Mouse (Mus musculus): Measurements from ENCODE around the gene Cpne8.

- no peak for TF ChIP-seq POLR2A (IDR thresholded peaks at IDR 0.05; ENCODE audit: low read depth, low read length)
- no peak for TF ChIP-seq CTCF (IDR thresholded peaks at IDR 0.05; ENCODE audit: extremely low read depth, insufficient read length, insufficient replicate concordance, low read depth, low read length)
Observed at GRCm38 (mm10) chr15:90569246-90569645, 110.0 kb downstream of the Cpne8 start.
